Mouse (Mus musculus) kidney, embryonic 15.5 days (tissue): Measurements from ENCODE around the gene Reep6. TPM values are rescaled to one million over a fixed set of nuclear protein-coding genes. Genes with fewer than 3 reads are reported as not detected.

ENCODE experiments used
- ATAC-seq: fragments of 200-750 bp; cut with Nextera tagmentation; replicated peaks from 2 replicates; pipeline ENCODE4 v1.8.0; 2017; ENCODE audit warnings: moderate TSS enrichment; ENCODE audit not compliant: low FRiP score
- H3K27ac ChIP-seq: fragments of 300-500 bp; sonication (generic); 2 replicates; pipeline ENCODE4 v1.5.1; 2015; ENCODE audit warnings: mild to moderate bottlenecking, inconsistent platforms
- H3K27me3 ChIP-seq: fragments of 300-500 bp; sonication (generic); 2 replicates; pipeline ENCODE4 v1.6.1; 2015; ENCODE audit warnings: inconsistent platforms
- H3K36me3 ChIP-seq: fragments of 300-500 bp; sonication (generic); 2 replicates; pipeline ENCODE4 v1.6.1; 2015; ENCODE audit warnings: inconsistent platforms
- H3K4me1 ChIP-seq: fragments of 300-500 bp; sonication (generic); 2 replicates; pipeline ENCODE4 v1.6.1; 2015; ENCODE audit warnings: inconsistent platforms
- H3K4me2 ChIP-seq: fragments of 300-500 bp; sonication (generic); 2 replicates; pipeline ENCODE4 v1.6.1; 2015; ENCODE audit warnings: moderate library complexity, mild to moderate bottlenecking, inconsistent platforms
- H3K4me3 ChIP-seq: fragments of 300-500 bp; sonication (generic); replicated peaks from 2 replicates; pipeline ENCODE4 v1.5.1; 2015; ENCODE audit warnings: mild to moderate bottlenecking, inconsistent platforms
- H3K9ac ChIP-seq: fragments of 300-500 bp; sonication (generic); 2 replicates; pipeline ENCODE4 v1.6.1; 2015; ENCODE audit warnings: mild to moderate bottlenecking, inconsistent platforms
- H3K9me3 ChIP-seq: fragments of 300-500 bp; sonication (generic); replicated peaks from 2 replicates; pipeline ENCODE4 v1.6.1; 2016; ENCODE audit warnings: inconsistent platforms
- WGBS: fragments of 180-500 bp; shearing (Covaris S2); methylation state at CpG from one replicate; pipeline ENCODE4 v1.1.7; 2015; ENCODE audit warnings: mixed read lengths; 5-methylcytosine and 5-hydroxymethylcytosine counted together
- polyA plus RNA-seq: library from polyadenylated mRNA; unstranded; fragments of >200 nt; fragmentation: Nextera tagmentation; extraction: Ambion mirVana; gene quantifications from 2 replicates; pipeline ENCODE4 v1.2.1, GENCODE M21; 2015

The Reep6 gene
- polyA plus RNA-seq, 1 experiment from 2014 or later = 10.5 TPM

GRCm38 (mm10) chr10:80304458-80304857 is 25.3 kb upstream of the Reep6 start:
- Histone ChIP-seq H3K4me3 (peak overlapping the region; percentile 34), H3K27me3 (peaks cover 83% of the 10 kb centered on the region), H3K9ac (no peak overlapping the region), H3K27ac (no peak overlapping the region), H3K36me3 (no peaks in the 10 kb centered on the region), H3K4me1 (peaks cover 18% of the 10 kb centered on the region), H3K9me3 (no peaks in the 10 kb centered on the region), H3K4me2 (peak overlapping the region; percentile 56)
- no peak for ATAC-seq
- 22% methylated on average over 12 of the region's 12 CpGs for WGBS

- no peaks in the 10 kb centered on the region for H3K36me3 ChIP-seq
- no peaks in the 10 kb centered on the region for H3K9me3 ChIP-seq
- H3K9ac ChIP-seq = no peak overlapping the region
- peaks cover 18% of the 10 kb centered on the region for H3K4me1 ChIP-seq
- H3K27ac ChIP-seq = no peak overlapping the region
- peak; percentile 34 for ATAC-seq
- WGBS = 10% methylated on average over 25 of the region's 25 CpGs
- H3K27me3 ChIP-seq = peaks cover 79% of the 10 kb centered on the region
- H3K4me3 ChIP-seq = peak overlapping the region; percentile 34
- H3K4me2 ChIP-seq = peak overlapping the region; percentile 56
These were observed 24.9 kb upstream of the Reep6 start for GRCm38 (mm10) chr10:80304862-80305261.

GRCm38 (mm10) chr10:80311560-80311959 is 18.2 kb upstream of the Reep6 start:
- WGBS = 87% methylated on average over 16 of the region's 16 CpGs
- no peak overlapping the region for H3K9ac ChIP-seq

GRCm38 (mm10) chr10:80312586-80313504 is 16.9 kb upstream of the Reep6 start:
- peak overlapping the region; percentile 6; the same call in 1 of the 2 replicates for H3K4me2 ChIP-seq
- H3K27ac ChIP-seq = no peak overlapping the region
- peaks cover 26% of the 10 kb centered on the region for H3K4me1 ChIP-seq
- peaks cover 3% of the 10 kb centered on the region; the same call in 1 of the 2 replicates for H3K36me3 ChIP-seq
- peaks cover 80% of the 10 kb centered on the region for H3K27me3 ChIP-seq
- H3K4me3 ChIP-seq = no peak overlapping the region
- H3K9ac ChIP-seq = no peak overlapping the region
- no peak for ATAC-seq
- 64% methylated on average over 54 of the region's 54 CpGs for WGBS
- H3K9me3 ChIP-seq = no peaks in the 10 kb centered on the region

More at GRCm38 (mm10) chr10:80311560-80311959, 18.2 kb upstream of the Reep6 start:
- H3K4me1 ChIP-seq = peaks cover 26% of the 10 kb centered on the region
- no peak overlapping the region for H3K4me2 ChIP-seq
- no peak overlapping the region for H3K27ac ChIP-seq
- peaks cover 79% of the 10 kb centered on the region for H3K27me3 ChIP-seq
- no peaks in the 10 kb centered on the region for H3K9me3 ChIP-seq
- H3K4me3 ChIP-seq = no peak overlapping the region
- no peaks in the 10 kb centered on the region for H3K36me3 ChIP-seq
- no peak for ATAC-seq

GRCm38 (mm10) chr10:80313627-80314201 is 16.0 kb upstream of the Reep6 start:
- H3K9me3 ChIP-seq = no peaks in the 10 kb centered on the region
- 0 out of 2 replicates have a peak overlapping the region, but pooled peaks have one; percentile 14 for H3K4me2 ChIP-seq
- H3K27me3 ChIP-seq = peaks cover 79% of the 10 kb centered on the region
- H3K9ac ChIP-seq = no peak overlapping the region
- H3K4me1 ChIP-seq = peaks cover 27% of the 10 kb centered on the region
- H3K27ac ChIP-seq = no peak overlapping the region
- H3K4me3 ChIP-seq = no peak overlapping the region
- no peak for ATAC-seq
- peaks cover 12% of the 10 kb centered on the region; the same call in 1 of the 2 replicates for H3K36me3 ChIP-seq
- WGBS = 41% methylated on average over 20 of the region's 20 CpGs

DNA sequence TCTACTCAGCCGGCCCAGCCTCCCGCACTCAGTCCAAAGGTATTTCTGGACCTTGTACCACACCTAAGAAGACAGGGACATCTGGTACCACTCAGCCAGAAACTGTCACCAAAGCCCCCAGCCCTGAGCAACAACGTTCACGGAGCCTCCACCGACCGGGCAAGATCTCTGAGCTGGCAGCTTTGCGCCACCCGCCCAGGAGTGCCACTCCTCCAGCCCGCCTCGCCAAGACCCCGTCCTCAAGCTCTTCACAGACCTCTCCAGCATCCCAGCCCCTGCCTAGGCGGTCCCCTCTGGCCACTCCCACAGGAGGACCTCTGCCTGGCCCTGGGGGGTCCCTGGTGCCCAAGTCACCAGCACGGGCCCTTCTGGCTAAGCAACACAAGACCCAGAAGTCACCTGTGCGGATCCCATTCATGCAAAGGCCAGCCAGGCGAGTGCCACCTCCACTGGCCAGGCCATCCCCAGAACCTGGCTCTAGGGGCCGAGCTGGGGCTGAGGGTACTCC is 15.2 kb upstream of the Reep6 start:
- H3K27me3 ChIP-seq = peaks cover 79% of the 10 kb centered on the region
- WGBS = 52% methylated on average over 16 of the region's 16 CpGs

DNA sequence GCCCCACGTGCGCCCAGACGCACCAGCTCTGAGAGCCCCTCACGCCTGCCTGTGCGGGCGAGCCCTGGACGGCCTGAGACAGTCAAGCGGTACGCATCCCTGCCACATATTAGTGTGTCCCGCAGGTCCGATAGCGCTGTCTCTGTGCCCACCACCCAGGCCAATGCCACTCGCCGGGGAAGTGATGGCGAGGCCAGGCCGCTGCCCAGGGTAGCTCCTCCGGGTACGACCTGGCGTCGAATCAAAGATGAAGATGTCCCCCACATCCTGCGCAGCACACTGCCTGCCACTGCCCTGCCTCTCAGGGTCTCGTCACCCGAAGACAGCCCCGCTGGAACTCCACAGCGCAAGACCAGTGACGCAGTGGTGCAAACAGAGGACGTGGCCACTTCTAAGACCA is 14.4 kb upstream of the Reep6 start:
- 35% methylated on average over 27 of the region's 27 CpGs for WGBS
- Histone ChIP-seq H3K27ac (no peak overlapping the region), H3K9me3 (no peaks in the 10 kb centered on the region), H3K36me3 (peaks cover 17% of the 10 kb centered on the region; the same call in 1 of the 2 replicates), H3K27me3 (peaks cover 76% of the 10 kb centered on the region), H3K9ac (peak overlapping the region; percentile 23; the same call in 1 of the 2 replicates), H3K4me3 (no peak overlapping the region), H3K4me2 (no peak overlapping the region), H3K4me1 (peaks cover 39% of the 10 kb centered on the region)
- ATAC-seq = no peak

More for the DNA sequence above, 15.2 kb upstream of the Reep6 start:
- no peaks in the 10 kb centered on the region for H3K9me3 ChIP-seq
- H3K9ac ChIP-seq = no peak overlapping the region
- no peak for ATAC-seq
- H3K36me3 ChIP-seq = peaks cover 17% of the 10 kb centered on the region; the same call in 1 of the 2 replicates
- peaks cover 35% of the 10 kb centered on the region for H3K4me1 ChIP-seq
- no peak overlapping the region for H3K4me2 ChIP-seq
- H3K4me3 ChIP-seq = no peak overlapping the region
- no peak overlapping the region for H3K27ac ChIP-seq

- H3K4me1 ChIP-seq = peaks cover 44% of the 10 kb centered on the region
- H3K9ac ChIP-seq = no peak overlapping the region
- no peak overlapping the region for H3K27ac ChIP-seq
- no peak overlapping the region for H3K4me2 ChIP-seq
- WGBS = 19% methylated on average over 11 of the region's 11 CpGs
- peaks cover 66% of the 10 kb centered on the region for H3K27me3 ChIP-seq
- H3K9me3 ChIP-seq = no peaks in the 10 kb centered on the region
- H3K36me3 ChIP-seq = peaks cover 17% of the 10 kb centered on the region; the same call in 1 of the 2 replicates
- no peak for ATAC-seq
- H3K4me3 ChIP-seq = no peak overlapping the region
These were observed 13.4 kb upstream of the Reep6 start for GRCm38 (mm10) chr10:80316359-80316781.

- Histone ChIP-seq H3K4me2 (no peak overlapping the region), H3K27me3 (peaks cover 59% of the 10 kb centered on the region), H3K9me3 (no peaks in the 10 kb centered on the region), H3K27ac (no peak overlapping the region), H3K9ac (0 out of 2 replicates have a peak overlapping the region, but pooled peaks have one; percentile 23), H3K36me3 (peaks cover 17% of the 10 kb centered on the region; the same call in 1 of the 2 replicates), H3K4me1 (peaks cover 51% of the 10 kb centered on the region), H3K4me3 (no peak overlapping the region)
- no peak for ATAC-seq
- WGBS = 42% methylated on average over 10 of the region's 10 CpGs
These were observed 12.7 kb upstream of the Reep6 start for GRCm38 (mm10) chr10:80317011-80317410.

- peak within 1 kb of the TSS; percentile 83 for H3K9ac ChIP-seq
- no peaks in the 10 kb centered on the region for H3K9me3 ChIP-seq
- peak within 1 kb of the TSS; percentile 84 for H3K27ac ChIP-seq
- peak; percentile 30 for ATAC-seq
- peak within 1 kb of the TSS; percentile 92 for H3K4me2 ChIP-seq
- peaks cover 51% of the 10 kb centered on the region for H3K4me1 ChIP-seq
- H3K27me3 ChIP-seq = peaks cover 26% of the 10 kb centered on the region
- WGBS = under 1% methylated on average over 34 of the region's 34 CpGs
- H3K4me3 ChIP-seq = peak within 1 kb of the TSS; percentile 91
- H3K36me3 ChIP-seq = peaks cover 17% of the 10 kb centered on the region; the same call in 1 of the 2 replicates
These were observed 9.4 kb upstream of the Reep6 start, which contains the start of gene 2310011J03Rik for GRCm38 (mm10) chr10:80320340-80320760. 2310011J03Rik (minus strand) TSS chr10:80320537.

DNA sequence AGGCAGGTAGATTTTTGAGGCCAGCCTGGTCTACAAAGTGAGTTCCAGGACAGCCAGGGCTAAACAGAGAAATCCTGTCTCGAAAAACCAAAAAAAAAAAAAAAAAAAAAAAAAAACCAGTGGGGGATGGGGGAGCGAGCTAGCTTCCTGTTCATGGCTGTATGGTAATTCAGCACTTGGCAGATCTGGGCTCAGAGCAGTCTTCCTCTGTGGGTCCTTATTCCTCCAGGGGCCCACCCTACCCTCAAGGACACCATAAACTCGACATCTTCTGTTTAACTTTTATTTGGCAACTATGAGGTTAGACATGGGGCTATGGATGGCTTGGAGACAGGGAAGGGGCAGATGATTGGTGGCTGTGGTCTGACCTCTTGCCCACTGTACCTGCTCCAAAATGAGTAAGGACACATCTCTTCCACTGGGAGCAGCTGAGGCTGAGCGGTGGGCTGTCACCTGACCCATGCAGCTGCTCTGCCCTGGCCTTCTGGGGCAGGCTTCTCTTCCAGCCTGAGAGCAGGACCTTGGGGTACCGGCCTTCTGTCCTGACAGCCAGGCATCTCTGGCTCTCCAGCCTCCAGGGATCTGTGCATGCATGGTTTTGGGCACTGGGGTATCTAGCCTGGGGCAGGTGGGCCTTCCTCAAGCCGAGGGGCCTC is 8.6 kb upstream of the Reep6 start:
- Histone ChIP-seq H3K9ac (no peak overlapping the region), H3K4me3 (no peak overlapping the region), H3K4me1 (peaks cover 51% of the 10 kb centered on the region), H3K27me3 (peaks cover 18% of the 10 kb centered on the region), H3K36me3 (peaks cover 17% of the 10 kb centered on the region; the same call in 1 of the 2 replicates), H3K4me2 (peak overlapping the region; percentile 92), H3K27ac (peak overlapping the region; percentile 64; the same call in 1 of the 2 replicates), H3K9me3 (no peaks in the 10 kb centered on the region)
- no peak for ATAC-seq
- WGBS = 68% methylated on average over 6 of the region's 6 CpGs
